Mouse (Mus musculus): ENCODE measurements around the gene Hivep3. TPM values are rescaled to one million over a fixed set of nuclear protein-coding genes. Genes with fewer than 3 reads are reported as not detected.
A peak's percentile ranks its signal among the peaks of the same experiment; 100 is the strongest.

Gene Hivep3
- total RNA-seq, 4 experiments from 2014 or later, result 44.8 to 49.2 (median 47.6) TPM

DNA sequence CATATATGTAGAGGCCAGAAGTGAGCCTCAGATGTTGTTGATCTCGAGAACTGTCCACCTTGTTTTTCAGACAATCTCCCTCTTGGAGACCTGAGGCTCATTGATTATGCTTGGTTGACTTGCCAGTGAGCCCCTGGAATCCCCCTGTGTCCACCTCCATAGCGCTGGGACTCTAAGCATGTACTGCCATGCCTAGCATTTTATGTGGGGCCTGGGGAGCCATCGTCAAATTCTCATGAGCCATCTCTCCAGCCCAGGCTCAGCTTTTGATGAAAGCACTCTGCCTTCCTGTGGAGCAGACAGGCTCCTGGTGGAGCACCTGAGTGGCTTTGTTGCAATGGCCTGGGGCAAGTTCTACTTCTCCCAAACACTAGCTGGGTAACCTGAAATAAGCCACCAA is 316.3 kb downstream of the Hivep3 start:
- DNase-seq (ENCODE audit: low spot score in 2 of 2), result no peak

- DNase-seq (ENCODE audit: low spot score in 2 of 2), result no peak
Measured at GRCm38 (mm10) chr4:120052481-120052880, 318.9 kb downstream of the Hivep3 start.

DNA sequence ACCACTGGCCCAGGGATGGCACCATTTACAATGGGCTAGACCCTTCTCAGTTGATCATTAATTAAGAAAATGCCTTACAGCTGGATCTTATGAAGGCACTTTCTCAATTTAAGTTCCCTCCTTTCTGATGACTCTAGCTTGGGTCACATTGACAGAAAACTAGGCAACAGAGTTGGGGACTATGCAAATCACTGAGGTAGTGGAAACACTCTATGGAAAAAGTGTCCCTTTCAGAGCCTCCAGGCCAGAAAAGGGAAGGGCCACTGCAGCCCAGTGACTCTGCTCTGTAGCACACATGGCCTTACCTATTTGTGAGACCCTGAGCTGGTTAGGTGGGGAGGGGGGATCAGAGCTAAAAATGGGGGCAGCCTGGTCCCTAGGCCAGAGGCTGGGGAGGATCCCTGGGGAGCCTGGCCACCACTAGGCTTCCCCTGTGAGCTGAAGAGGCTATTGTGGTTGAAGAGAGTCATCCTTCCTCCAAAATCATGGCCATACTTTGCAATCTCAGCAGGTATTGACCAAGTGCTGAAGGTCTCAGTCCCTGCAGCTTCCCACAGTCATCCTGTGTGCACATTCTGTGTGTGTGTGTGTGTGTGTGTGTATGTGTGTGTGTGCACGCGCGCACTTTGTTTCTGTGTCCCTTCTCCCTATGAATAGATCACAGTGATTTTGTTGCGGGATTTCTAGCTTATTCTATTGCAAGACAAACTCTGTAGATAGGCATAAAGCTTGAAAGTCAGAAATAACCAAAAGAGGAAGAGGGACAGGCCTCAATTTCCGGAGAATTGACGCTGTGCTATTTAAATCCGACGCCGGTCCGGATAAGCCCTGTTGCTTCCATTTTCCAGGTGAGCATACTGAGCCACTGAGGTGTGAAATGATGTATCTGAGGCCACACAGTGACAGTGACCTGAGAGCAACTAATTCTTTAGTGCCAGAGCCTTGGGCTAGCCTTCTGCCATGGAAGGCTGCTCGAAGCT is 319.7 kb downstream of the Hivep3 start:
- DNase-seq (ENCODE audit: low spot score in 2 of 2), result no peak

GRCm38 (mm10) chr4:120054145-120054544 is 320.6 kb downstream of the Hivep3 start:
- DNase-seq (ENCODE audit: low spot score in 2 of 2), result no peak

DNA sequence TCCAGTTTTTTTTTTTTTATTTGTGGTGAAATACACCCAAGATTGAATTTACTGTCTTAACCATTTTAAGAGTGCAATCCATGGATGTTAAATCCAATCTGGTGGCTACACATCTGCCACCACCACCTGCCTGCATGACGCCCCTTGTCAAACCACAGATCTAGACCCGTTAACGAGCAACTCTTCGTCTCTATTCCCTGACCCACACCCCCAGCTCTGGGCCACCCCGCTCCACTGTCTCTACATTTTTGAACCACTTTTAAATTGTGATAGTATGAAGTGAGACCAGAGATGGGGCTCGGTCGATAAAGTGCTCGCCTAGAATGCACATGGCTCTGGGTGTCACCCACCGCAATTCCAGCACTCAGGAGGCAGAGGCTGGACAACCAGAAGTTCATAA is 322.9 kb downstream of the Hivep3 start:
- DNase-seq (ENCODE audit: low spot score in 2 of 2), result no peak

- no peak for DNase-seq (ENCODE audit: low spot score in 2 of 2)
Measured at GRCm38 (mm10) chr4:120057529-120057928, 323.9 kb downstream of the Hivep3 start.

DNA sequence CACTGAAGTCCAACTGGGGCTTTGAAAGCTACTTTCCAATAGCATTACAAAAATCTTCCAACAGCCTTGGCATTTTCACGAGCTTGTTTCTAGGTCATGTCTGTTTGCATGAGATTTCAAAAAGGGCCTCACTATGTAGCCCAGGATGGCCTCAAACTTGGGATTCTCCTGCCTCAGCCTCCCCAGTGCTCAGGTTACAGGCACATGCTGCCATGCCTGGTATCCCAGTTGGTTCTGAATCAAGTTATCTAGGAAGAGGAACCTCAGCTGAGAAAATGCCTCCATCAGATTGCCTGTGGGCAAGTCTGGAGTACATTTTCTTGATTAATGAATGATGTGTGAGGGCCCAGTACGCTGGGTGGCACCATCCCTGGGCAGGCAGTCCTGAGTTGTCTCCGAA is 324.6 kb downstream of the Hivep3 start:
- DNase-seq (ENCODE audit: low spot score in 2 of 2), result no peak

DNA sequence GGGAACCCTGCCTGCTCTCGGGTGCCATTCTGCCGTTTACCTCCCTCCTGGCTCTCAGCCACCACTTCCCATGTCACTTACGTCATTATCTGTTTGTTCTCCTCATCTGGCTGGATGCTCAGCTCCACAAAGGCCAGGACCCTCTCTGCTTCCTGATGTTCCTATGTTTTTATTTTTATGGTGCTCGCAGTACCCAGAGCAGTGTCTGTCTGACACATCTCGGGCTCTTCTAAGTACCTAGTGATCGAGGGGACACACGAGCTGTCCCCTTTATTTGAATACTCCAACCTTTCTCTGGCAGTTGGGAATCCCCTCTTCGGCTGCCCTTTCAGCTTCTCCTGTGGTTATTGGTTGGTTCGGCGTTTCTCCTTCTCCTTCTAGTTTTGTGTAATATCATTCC is 325.2 kb downstream of the Hivep3 start:
- no peak for DNase-seq (ENCODE audit: low spot score in 2 of 2)

GRCm38 (mm10) chr4:120061727-120062126 is 328.1 kb downstream of the Hivep3 start:
- no peak for DNase-seq (ENCODE audit: low spot score in 2 of 2)

DNA sequence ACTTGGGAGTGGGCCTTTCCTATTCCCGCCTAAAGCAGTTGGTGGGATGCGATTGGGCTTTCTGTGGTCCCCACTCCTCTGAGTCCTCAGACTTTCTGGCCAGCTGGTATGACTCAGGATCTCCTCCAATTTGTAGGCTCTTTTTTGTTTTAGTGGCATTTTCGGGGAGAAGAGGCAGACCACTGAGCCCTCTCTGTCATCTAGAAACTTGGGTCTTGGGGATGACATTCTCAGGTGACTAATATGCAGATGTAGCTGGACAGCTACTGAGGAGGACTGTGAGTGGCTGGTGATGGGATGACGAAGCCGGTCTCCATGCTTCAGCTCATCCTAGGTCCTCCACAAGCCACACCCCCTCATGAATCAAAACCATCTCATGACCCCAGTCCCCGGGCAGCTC is 328.6 kb downstream of the Hivep3 start:
- no peak for DNase-seq (ENCODE audit: low spot score in 2 of 2)

DNA sequence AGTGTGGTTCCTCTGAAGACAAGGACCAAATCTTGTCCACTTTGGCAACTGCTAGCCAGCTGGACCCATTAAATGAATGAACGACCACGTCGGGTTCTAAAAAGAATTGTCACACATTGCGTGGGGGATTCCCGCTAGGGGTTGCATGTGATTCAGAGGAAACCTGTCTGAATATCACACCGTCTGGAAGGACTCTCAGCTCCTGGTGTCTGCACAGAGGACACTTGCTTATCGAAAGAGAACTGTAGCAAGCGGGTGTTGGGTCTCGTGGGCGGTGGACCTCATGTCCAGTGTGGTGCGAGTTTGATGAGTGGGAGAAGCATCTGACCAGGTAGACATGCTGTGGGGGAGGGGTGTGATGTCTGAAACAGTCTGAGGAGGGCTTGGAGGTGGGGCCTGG is 329.2 kb downstream of the Hivep3 start:
- DNase-seq (ENCODE audit: low spot score in 2 of 2), result peak in 1 of 2 experiments; percentile 51

GRCm38 (mm10) chr4:120063353-120064124 is 330.0 kb downstream of the Hivep3 start:
- no peak for DNase-seq (ENCODE audit: low spot score in 2 of 2)

- DNase-seq (ENCODE audit: low spot score in 2 of 2), result no peak
Measured at GRCm38 (mm10) chr4:120064696-120065095, 331.1 kb downstream of the Hivep3 start, which contains the start of gene AL607142.1. TSS of gene AL607142.1 (plus strand) at chr4:120064996.

DNA sequence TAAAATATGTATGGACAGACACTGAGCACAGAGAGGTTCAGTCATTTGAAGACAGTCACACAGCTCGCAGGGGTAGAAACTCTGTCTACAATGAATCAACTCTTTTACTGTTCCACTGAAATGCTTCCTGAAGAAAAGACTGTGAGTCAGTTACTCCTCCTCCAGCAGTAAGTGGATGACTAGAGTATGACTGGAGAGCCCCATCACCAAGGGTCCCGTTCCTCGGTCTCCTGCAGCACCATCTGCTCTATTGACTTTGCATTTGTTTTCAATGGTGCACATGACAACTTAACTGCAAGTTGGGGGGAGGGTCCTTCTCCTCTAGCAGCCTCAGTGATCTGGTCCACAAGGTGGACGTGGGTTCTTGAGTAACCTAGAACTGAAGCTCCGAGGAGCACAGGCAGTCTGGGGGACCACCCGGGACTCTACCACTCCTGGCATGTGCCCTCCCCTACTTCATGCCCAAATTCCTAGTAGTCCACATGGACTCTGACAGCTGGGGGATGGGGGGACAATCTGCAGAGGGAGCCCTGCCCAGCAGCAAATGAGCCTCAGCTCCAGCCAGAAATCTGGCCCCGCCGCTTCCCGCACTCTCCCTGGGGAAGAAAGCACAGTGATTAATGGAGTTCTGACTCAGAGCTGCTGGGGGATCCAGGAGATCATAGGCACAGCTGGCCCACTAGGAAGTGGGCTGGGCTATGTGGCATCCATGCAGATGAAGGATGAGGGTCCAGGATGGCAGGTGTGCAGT is 333.4 kb downstream of the Hivep3 start:
- DNase-seq (ENCODE audit: low spot score in 2 of 2), result no peak

- DNase-seq (ENCODE audit: low spot score in 2 of 2), result no peak
Measured at GRCm38 (mm10) chr4:120067592-120068235, 334.1 kb downstream of the Hivep3 start.

GRCm38 (mm10) chr4:120068883-120069581 is 335.4 kb downstream of the Hivep3 start:
- DNase-seq (ENCODE audit: low spot score in 2 of 2), result no peak

GRCm38 (mm10) chr4:120069582-120069980 is 336.0 kb downstream of the Hivep3 start:
- no peak for DNase-seq (ENCODE audit: low spot score in 2 of 2)

DNA sequence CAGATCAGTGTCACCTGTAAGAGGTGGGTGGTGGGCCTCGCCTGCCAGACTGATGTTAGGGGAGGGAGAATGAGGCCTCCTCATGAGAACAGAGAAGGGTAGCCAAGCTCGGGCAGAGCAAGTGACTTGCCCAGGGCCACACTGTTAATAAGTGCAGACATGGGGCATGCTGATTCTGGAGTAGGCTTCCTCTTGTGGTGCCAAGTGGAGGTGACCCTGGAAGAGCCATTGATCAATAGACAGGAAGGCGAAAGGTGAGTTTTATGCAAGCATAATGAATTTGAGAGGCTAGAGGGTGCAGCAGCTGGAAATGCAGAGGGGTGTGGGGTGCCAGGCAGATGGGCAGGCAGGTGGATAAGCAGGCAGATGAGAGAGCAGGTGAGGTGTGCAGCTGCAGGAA is 337.8 kb downstream of the Hivep3 start:
- DNase-seq (ENCODE audit: low spot score in 2 of 2), result no peak

GRCm38 (mm10) chr4:120071842-120072507 is 338.4 kb downstream of the Hivep3 start:
- no peak for DNase-seq (ENCODE audit: low spot score in 2 of 2)

GRCm38 (mm10) chr4:120074061-120074460 is 340.5 kb downstream of the Hivep3 start:
- peak in 1 of 2 experiments; percentile 65 for DNase-seq (ENCODE audit: low spot score in 2 of 2)

Measured in left cerebral cortex, adult 8-10 months (tissue).